Mouse (Mus musculus): ENCODE measurements around the gene Bean1.

Bean1 gene

GRCm38 (mm10) chr8:104172420-104172819 is 2.2 kb downstream of the Bean1 start:
- DNase-seq = no peak

GRCm38 (mm10) chr8:104175848-104176527 is 5.7 kb downstream of the Bean1 start:
- DNase-seq = no peak

GRCm38 (mm10) chr8:104177054-104177453 is 6.8 kb downstream of the Bean1 start:
- no peak for DNase-seq

- DNase-seq = peak; percentile 53
These were observed 14.7 kb downstream of the Bean1 start for GRCm38 (mm10) chr8:104184905-104185304.

DNA sequence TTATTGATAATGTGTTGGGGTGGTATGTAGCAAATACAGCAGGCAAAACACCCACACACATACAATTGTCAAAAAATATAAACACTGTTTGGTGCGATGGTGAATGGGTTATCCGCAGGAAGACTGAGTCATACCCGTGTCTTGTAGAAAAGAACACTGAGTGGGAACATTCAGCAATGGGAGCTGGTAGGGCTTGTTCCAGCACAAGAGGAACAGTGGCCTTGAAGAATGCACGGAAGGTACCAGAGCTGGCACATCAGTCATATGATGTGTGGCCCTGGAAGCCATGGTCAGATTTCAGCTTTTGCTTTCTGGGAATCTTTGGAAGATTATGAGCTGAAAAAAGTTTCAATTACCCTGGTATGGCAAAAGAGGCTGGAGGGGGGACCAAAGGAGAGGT is 16.6 kb downstream of the Bean1 start:
- DNase-seq = no peak

DNA sequence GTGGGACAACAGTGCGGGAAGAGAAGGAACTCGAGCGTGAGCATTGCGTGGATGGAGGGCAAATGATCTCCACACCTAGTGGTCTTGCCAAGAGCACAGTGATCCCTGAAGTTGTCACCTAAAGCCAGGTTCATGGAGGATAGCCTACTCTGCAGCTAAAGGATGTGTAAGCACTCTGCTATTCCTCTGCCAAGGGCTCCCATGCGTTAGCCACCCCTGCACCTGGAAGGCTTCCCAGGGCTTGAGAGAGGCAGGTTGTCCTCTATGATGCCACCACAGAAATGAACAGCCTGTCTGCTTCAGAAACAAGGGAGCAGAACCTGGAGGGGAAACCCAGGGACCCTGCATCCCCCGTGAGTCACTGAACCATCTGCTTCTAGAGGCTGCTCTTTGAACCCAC is 17.4 kb downstream of the Bean1 start:
- DNase-seq = no peak

GRCm38 (mm10) chr8:104188459-104188858 is 18.2 kb downstream of the Bean1 start:
- no peak for DNase-seq

DNA sequence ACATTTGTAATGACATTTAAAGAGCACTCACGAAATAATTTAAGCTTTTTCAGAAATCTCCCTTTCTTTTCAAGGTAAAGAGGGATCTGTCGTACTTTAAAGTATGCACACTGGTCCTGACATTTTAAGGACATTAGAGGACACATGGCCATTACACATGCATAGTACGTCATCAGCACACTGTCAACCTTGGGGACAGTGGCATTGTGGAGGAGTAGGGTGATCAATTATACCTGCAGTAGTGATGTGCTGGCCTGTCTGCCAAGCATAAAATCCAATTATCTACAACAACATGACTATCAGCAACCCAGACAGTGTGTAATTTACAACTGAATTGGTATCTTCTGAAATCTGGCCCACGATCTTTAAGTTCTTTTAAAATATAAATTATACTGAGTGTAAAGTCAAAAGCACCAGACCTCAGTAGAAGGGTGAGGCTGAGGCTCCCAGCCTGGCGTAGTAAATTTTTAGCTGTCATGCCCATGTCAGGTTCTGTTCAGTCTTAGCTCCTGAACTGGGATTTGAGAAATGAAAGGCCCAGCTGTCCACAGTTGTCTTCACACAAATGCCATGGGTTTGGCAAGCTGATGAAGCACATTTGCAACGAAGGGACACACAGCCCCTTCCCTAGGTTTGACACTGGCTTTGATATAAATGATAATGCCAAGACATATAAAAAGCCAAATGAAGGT is 20.7 kb downstream of the Bean1 start:
- no peak for DNase-seq

DNA sequence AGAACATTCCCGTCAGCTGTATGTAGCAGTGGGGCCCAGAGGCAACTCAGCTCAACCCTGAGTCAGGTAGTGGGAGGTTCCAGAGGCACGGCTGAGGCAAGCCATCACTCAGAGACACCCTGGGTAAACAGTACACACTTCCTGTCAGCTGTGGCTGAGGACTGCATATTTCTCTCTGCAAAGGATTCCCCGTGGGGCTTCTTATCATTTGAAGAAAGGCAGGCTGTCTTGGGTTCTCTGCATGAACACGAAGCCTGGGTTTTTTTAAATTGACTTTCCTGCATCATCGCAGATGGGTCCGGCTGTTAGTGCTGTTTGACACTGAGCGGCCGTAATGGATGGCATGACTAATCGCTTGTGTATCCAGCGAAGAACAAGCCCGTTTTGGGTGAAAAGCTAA is 21.3 kb downstream of the Bean1 start:
- DNase-seq = peak; percentile 32

- no peak for DNase-seq
These were observed 29.6 kb downstream of the Bean1 start for GRCm38 (mm10) chr8:104199802-104200201.

DNA sequence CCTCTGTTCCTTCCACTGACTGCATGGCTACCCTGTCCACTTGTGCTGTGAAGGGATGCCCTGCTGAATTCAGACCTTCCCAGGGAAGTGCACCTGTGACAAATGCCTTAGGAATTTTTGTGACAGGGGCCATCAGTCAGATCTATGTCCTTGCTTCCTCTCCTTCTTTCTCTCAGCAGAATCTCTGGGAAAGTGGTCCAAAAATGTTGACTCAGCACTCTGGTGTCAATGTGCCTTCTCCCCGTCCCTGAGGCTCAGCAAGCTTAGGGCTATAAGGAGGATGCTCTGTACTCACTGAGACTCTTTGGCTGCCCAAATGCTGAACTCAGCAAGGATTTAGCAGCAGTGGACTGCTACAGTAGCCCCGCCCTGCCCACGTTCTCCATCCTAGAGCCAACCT is 31.4 kb downstream of the Bean1 start:
- no peak for DNase-seq

DNA sequence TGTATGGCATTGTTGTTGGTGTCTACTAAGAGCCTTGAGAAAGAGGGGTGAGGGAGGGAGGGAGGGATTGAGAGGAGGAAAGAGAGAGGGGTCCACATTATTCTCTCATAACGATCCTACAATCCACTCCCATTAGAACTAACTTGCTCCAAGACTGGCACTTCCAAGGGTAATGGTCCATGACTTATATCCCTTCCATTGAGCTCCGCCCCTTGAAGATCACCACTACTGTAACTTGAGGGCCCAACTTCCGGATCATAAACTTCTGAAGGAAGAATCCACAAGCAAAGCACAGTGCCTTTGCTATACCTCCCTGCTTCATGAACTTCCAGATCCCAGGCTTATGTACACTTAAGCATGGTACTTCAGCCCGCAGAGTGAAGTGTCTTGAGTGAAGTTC is 32.1 kb downstream of the Bean1 start:
- DNase-seq = no peak

DNA sequence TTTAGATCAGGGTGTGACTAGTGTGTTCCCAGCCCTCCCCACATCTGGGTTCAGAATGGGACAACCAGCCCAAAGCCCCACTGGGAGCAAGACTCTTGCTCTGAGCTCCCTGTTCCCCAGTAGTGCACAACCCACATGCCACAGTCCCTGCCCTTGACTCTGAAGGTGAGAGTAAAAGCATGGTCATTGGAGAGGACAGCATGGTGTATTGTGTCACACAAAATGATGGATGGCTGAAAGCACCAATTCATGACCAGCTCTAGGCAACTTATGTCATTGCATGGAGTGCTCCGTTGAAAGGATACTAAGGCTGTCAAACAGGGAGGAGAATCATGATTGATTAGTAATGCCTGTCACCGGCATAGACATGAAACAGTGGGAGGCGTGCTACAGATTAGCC is 35.0 kb downstream of the Bean1 start:
- no peak for DNase-seq

GRCm38 (mm10) chr8:104217601-104218000 is 47.4 kb downstream of the Bean1 start:
- DNase-seq = no peak

DNA sequence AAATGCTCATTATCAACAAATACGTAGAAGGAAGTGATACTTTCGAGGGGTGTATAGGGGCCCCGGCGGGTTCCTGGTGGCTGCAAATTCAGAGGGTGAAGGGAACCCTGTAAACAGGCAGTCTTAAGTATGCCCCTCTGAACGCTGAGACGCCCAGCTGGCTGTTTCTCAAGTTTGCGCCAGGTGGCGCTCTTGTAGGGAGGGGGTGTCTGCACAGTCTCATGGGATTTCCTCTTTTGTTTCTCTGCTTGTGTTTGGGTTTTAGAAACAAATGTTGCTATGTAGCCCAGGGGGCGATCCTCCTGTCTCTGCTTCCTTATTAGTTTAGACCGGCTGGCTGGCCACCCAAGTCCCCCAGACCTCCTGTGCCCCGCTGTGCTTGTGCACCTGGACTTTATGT is 48.8 kb downstream of the Bean1 start:
- DNase-seq = peak; percentile 72

DNA sequence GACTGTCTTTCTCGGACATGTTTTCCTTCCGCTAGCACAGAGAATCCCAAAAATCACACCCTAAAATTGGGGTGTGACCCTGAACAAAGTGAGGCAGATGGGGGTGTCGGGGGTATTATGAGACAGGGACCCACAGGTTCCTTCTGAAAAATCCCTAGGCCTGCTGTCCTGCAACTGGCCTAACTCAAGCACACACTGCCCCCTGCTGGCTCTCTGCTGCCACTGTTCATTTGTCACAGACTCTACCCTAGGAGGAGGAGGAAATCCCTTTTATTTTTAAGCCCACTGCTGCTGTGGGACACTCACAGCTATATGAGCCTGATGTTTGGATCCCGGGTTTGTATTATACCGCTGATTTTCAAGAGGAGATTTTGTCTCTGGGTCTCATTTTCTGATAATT is 49.6 kb downstream of the Bean1 start:
- peak; percentile 81 for DNase-seq

DNA sequence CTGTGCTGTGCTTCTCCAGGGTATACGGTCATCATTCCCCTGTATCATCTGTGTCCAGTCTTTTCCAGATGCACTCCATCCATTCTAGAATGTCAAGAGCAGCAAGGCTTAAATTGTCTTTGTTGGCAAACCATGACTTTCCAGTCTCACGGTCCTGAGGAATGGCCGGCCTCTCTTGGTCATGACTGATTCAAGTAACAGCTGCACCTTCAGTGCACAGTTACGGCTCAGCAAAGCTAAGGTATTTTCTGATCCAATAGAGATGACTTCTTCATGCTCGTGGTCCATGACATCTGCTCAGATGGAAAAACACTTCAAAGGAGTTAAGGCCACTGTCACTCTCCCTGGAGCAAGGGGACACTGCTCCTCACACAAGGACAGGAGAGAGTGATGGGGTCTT is 56.8 kb downstream of the Bean1 start:
- no peak for DNase-seq

- DNase-seq = no peak
These were observed 60.1 kb downstream of the Bean1 start for GRCm38 (mm10) chr8:104230377-104230776.

DNA sequence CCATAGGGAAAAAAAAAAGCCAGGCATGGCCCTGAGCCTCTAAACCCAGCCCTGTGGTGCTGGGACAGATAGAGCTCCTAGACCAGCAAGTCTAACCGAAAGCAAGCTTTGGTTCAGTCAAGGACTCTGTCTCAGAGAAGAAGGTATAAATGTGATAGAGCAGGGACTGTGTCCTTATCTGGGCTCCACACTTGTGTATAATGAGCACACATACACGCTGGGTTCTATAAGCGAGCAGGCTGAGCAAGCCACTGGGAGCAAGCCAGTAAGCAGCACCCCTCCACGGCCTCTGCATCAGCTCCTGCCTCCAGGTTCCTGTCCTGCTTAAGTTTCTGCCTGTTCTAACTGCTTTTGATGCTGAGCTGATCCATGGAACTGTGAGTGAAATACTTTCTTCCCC is 61.8 kb downstream of the Bean1 start:
- no peak for DNase-seq

DNA sequence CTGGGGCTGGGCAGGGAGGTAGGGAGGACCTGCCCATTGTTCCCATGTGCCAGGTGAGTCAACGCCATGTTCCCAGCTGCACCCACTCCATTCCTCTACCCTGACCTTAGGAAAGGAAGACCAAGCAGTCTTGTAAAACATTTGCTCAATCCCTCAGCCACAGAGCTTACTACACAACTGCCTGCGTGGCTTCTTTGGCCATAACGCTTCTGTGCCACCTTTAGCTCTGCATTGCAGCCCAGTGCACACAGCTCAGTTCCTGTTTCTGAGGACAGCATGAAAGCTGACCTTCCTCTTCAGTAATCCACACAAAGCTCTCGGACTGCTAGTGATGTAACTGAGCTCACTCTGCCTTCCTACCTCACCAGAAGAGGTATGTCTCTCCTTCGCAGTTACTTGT is 62.7 kb downstream of the Bean1 start:
- no peak for DNase-seq

GRCm38 (mm10) chr8:104234573-104234972 is 64.3 kb downstream of the Bean1 start:
- peak; percentile 35 for DNase-seq

DNA sequence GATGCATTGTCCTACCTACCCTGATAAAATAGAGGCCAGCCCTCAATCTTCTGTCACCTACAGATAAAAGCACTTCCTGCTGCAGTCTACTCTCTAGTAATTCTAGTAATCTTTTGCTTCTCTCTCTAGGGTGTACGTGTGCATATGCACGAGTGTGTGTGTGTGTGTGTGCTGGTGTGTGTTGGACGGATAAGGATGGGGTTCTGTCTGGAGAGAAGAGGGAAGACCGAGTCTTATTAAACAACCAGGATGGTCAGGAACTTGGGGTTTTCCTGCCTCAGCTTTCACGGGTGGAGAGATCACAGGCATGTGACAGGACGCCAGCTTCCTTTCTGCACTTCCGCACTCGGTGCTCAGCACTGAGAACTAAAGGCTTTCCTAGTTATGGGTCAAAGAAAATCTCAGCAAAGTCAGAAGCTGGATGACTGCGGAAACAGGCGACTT is 69.2 kb downstream of the Bean1 start:
- no peak for DNase-seq

GRCm38 (mm10) chr8:104242038-104242644 is 71.9 kb downstream of the Bean1 start:
- no peak for DNase-seq

DNA sequence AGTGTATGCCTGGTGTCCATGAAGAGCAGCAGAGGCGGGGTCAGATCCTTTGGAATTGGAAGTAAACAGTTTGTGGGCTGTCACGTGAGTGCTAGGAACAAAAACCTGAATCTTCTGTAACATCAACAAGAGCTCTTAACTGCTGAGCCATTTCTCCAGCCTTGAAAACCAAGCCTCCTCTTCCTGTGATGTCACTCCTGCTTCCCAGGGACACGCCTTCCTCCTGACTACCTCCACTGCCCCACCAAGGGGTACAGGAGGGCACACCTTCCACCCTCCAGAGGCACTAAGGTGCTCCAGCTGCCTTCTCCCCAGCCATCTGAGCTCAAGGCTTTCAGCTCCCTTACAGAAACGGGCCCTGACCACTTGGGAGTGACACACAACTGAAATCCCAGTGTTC is 76.4 kb downstream of the Bean1 start:
- no peak for DNase-seq
